Mouse (Mus musculus) frontal cortex, postnatal 36 days (tissue): ENCODE measurements at regions not wholly inside any gene's neighbourhood (a gene's known extent, or its start where the extent isn't known, plus 50 kb on each side); places are given as distances from the start of the nearest gene placed in this dataset.
"Not testable (repeated sequence)": the region's sequence is repeated elsewhere in the genome, so short reads cannot be mapped to it uniquely, and the experiment has no call there.

Source experiments
- DNase-seq, 2 experiments: peaks; one replicate each; pipeline ENCODE4 v3.0.0; 2022; ENCODE audit warnings: low spot score in 2 of 2

DNA sequence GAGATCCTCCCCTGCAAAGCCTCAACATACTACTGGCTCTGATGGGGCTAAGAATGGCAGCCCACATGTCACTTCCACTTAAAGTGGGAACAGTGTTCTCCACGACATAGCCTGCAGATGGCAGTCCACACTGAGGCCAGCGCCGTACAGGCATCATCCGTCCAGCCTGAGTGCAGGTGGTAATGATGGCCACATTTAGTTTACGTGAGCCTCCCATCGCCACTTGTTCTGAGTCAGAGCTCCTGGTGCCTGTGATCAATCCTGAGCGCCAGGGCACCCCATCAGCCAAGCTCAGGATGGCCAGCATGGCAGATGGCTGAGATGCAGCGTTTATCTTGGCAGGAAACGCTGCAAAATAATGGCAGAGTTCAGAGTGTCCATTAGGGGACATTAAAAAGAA is 159.6 kb downstream of the Adgrd1 start:
- DNase-seq, result no peak

DNA sequence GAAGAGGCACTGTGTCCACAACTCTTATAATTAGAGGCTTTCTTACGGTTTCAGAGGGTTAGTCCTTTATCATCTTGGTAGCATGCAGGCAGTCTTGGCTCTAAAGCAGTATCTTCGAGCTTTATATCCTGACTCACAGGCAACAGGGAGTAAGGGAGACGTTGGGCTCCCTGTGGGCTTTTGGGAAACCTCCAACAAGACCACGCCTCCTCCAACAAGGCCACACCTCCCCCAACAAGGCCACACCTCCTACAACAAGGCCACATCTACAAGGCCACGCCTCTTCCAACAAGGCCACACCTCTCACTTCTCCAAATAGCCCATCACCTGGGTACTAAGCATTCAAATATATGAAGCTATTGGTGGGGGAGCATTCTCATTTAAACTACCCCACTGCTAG is 160.7 kb downstream of the Adgrd1 start:
- no peak for DNase-seq

DNA sequence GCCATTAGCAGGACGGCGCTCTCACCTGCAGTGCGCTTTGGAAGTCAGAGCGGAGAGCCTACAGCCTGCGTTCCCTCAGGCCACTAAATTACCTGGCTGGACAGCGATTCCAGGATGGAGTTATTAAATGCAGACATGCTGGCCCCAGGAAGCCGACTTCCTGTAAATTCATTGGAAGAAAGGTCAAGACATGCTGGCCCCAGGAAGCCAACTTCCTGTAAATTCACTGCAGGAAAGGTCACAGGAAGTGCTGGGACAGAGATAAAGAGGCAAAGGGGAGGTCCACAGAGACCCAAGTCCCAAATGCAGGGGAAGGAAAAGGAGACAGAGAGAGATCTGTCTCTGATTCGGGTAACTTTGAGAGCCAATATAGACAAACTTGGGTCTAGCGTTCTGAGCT is 164.1 kb downstream of the Adgrd1 start:
- no peak for DNase-seq

DNA sequence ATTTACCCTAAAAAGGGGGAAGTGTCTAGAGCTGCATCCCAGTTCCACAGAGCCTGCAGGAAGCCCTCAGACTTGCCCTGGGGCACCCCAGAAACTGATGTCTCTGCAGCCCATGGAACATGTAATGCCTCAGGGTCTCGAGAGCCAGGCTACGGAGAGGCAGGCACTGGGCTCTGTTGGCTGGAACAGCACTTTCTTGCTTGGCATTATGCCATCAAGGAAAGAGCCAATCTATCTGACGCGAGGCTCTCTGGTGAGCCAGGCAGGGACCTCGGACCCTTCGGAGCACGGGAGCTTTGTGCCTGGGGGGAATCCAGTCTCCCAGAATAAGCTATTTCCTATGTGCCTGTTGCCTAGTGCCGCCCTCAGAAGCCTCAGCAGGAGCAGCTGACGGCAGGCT is 166.6 kb downstream of the Adgrd1 start:
- peak in 1 of 2 experiments; percentile 22 for DNase-seq

DNA sequence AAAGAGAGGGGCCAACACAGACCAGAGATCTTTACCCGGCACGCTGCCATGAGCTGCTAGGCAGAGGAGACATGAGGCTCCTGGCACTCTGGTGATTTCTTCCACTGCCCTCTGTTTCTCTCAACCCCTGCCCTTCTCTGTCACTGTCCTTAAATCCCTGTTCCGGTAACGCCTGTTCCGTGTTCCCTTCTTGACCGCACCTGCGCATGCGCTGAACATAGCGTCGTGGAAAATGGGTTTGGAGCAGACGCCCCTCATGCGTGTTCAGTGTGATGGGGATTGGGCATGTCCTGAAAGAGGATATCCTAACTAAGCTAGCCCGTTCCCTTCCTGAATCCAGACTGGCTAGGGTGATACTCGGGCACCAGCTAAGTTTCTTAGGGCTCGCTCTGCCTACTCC is 167.8 kb downstream of the Adgrd1 start:
- DNase-seq, result no peak

DNA sequence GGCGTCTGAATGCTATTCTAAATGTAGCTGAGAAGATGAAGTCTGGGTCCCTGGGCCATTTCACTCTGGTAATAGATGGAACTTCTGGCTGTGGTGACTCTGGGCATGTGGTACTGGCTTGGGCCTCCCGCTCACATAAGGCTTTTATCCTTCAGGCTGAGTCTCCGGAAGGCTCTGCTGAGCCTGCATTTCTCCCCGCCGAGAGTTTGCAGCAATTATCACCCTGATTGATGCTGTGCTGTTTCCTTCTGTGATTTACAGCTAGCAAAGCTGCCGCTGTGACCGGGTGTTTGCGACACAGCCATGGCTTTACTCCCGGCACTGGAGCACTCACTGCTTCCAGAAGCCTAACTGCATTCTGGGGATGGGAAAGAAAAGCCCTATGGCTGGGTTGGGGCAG is 171.9 kb downstream of the Adgrd1 start:
- DNase-seq, result peak in 1 of 2 experiments; percentile 12

DNA sequence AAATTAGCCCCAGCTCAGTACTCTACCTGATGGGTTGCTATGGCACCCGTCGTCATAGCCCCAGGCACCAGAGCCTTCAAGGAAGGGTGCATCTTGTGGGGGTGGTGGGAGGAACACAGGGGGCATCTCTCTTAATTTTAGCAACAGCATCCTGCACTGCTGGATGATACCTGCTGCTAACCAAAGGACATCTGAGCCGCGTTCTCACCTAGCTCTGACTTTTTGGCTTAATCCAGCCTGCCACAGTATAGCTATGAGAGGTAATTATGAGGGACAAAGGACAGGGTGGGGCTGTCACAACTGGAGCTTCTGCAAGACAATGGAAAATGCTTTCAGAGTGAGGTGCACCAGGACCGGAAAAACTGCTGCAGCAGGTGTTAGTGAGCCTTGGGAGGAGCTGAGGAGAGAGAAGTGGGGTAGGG is 173.5 kb downstream of the Adgrd1 start:
- no peak for DNase-seq

DNA sequence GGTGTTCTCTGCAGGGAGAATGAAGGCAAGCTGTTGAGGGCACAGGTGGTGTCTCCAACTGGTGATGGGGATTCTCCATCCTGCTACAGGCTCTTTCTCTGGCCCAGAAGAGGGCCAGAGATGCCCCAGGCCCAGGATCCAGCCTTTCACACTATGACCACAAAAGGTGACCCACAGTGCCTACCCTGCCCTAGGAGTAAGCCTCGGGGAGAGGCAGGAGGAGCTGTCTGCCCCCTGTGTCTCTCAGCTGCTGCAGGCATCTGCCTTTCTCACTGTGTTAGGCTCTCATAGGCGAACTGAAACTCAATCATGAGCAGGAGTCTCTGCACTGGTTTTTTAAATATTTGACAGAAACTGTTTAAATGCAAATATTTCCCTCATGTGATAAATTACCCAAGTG is 184.9 kb downstream of the Adgrd1 start:
- no peak for DNase-seq

DNA sequence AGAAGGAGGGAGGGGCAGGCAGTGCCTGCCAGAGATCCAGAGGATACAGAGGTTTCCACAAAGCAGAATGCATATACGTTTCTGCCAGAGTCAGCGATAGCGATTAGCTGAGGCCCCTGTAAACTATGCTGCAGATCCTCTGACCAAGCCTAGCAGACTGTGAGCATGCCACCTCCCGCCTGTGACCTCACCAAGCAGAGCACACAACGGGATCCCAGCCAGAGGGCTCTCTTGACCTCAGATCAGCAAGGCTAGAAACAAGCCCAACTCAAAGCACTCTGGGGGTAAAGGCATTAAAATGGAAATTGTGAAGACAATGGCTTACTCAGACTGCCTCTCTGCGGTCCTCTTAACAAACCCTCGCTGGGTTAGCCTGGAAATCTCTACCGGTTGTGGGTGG is 185.6 kb downstream of the Adgrd1 start:
- DNase-seq, result no peak

DNA sequence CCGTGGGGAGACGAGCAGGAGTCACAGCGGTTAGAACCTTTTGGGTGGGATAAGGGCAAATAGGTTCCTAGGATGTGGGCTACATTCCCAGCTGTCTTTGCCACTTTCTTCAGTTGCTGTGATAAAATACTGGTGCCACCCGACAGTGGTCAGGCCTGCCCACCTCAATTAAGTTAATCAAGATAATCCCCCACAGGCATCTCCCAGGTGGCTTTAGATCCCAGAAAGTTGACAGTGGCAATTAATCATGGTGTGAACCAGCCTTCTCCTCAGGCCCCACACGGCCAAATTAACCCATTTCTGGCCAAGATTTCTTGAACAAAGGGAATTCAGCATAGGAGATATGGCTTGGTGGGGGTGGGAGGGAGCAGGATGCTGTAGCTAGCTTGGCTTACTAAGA is 186.3 kb downstream of the Adgrd1 start:
- DNase-seq, result no peak

DNA sequence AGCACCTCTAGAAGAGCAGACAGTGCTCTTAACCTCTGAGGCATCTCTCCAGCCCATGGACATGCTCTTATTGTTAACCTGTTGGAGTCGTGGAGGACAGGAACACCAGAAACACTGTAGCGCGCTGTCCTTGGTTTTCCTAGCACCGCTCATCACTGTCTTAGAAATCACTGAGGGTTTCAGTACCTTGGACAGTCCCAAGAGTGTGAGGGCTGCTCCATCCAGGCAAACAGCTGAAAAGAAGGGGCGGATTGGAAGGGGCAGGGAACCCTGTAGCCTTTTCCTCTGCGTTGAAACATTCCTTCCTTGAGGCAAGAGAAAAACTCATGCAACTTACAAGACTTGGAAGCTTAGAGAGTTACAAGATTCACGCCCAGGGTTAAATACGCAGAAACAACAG is 190.9 kb downstream of the Adgrd1 start:
- no peak for DNase-seq

DNA sequence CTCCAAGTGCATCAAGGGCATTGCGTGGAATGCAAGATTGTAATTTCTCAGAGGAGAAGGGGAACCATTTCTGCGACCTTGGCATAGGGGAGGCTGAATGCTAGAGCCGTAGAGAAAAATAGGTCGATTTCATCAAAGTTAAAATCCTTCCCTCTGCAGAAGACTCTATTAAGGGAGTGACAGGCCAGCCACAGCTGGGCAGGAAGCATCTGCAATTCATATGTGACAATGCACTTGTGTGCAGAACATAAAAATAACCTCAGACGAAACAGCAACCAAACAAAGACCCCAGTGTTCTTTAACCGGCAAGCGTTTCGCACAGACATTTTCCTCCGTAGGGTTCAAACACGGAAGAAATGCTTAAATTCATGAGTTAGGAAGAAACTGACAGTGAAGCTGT is 196.3 kb downstream of the Adgrd1 start:
- DNase-seq, result not testable (repeated sequence)

DNA sequence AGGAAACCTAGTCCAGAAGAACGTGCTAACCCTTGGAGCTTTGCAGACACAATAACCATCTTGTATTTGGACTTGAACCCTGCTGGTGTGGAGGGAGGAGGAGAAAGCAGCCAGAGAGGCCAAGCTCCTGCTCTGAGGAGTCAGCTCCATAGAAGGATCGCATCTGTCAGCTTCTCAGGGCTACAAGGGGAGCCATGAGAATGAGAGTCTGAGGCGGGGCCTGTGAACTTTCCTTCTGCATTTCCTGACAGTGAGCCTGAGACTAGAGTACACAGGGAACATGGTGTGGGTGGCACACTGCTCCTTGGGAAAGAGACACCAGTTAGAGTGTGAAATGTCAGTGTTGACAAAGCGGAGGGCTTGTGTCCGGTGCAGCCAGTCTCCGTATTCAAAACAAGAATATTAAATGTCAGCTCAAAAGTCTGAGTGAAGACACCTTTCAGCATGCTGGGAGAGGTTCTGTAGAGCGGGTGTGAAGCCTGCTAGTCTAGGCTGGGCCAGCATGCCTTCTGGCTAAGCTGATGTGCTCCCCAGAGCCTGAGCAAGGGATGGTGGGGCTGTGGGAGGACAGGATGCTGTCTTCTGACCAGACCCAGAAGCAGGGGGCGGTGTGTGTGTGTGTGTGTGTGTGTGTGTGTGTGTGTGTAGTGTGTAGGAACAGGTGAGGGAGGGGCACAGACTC is 198.5 kb downstream of the Adgrd1 start:
- peak; percentile 27 to 30 for DNase-seq

DNA sequence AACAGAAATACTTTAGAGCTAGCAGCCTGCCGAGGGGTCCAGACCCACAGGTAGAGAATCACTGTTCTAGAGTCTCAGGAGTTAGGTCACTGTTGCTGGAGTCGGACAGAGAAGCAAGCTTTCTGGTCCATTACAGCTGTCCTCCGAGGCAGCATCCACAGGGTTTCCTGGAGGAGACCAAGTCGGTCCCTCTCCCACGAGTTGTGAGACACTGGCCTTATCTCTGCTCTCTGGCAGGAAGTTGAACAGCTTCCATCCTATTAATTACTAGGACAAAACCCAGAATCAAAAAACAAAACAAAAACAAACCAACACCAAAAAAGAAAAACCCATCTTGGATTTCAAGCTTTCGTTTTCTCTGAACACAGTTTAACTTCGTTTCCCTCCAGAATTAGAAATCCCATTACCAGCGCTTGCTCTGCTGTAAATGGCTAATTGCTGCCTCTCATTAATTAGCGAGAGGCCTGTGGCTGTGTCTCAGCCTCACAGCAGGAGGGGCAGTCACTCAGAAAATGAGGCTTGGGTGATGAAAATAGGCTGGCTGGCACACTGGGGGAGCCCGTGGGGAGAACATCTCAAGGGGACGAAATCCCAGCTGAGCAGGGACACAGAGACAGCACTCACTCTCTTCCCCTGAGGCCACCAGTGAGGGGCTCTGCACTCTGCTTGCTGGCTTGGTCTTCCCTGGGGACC is 201.3 kb downstream of the Adgrd1 start:
- DNase-seq, result peak in 1 of 2 experiments; percentile 34

DNA sequence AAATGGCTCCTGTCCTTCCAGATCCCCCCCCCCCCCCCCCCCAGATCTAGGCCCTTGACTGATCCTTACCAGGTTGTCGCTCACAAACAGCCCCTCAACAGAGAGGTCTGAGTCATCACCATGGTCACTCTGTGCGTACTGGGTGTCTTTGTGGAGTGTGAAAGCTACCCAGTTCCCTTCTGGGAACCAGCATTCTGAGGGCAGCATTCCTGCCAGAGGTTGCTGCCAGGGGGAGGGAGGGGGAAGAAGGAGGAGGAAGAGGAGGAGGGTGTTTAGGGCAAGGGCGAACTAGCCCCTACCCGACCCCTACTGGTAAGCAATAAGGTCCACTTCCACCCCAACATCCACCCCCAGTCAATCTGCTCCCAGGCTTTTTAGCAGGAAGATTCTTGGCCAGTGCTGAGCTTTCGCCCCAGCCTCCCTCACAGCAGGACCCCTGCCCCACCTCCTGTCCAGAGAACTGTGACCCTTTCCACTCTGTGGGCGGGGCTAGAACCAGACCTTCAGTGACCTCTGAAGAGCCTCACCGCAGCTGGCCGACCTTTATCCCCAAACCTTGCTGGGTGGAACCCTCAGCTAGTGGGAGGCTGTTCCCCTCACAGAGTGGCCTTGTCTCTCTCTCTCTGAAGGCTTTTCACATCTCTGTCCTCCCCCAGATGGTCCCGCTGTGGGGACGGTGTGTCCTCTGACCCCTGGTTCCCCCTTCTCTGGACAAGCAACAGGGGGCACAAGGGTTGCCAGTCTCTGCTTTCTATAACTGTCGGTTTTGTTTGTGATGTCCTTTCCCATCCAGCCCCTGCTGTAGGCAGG is 202.2 kb upstream of the Sfswap start:
- DNase-seq, result no peak

DNA sequence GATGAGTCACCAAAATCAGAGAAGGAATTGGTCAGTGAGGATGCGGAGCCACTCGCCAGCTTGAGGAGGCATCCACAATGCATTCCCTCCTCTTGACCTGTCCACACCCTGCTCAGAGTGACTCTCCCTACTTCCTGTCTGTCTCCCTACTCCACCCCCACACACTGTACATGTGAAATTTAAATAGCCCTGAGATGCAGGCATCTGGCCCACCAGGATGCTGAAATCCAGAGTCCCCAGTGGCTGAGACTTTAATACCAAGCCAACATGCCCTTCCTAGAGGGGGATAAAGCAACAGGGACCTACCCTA is 201.6 kb upstream of the Sfswap start:
- peak in 1 of 2 experiments; percentile 11 for DNase-seq

DNA sequence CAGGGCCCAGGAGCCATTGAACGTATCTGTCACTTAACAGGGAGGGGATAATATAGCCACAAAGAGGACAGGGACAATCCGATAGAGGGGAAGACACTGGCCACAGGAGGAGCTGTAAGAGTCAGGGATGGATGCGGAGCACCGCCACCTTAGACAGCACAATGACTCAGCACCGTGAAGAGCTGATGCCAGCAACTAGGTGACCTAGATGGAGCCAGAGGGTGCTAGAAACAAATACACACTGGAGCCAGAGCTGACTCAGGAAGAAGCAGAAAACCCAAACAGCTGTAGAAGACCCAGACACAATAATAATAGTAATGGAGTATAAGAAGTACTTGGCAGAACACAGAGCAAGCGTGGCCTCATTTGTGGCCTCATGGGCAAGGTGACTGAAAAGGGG is 200.6 kb upstream of the Sfswap start:
- no peak for DNase-seq

DNA sequence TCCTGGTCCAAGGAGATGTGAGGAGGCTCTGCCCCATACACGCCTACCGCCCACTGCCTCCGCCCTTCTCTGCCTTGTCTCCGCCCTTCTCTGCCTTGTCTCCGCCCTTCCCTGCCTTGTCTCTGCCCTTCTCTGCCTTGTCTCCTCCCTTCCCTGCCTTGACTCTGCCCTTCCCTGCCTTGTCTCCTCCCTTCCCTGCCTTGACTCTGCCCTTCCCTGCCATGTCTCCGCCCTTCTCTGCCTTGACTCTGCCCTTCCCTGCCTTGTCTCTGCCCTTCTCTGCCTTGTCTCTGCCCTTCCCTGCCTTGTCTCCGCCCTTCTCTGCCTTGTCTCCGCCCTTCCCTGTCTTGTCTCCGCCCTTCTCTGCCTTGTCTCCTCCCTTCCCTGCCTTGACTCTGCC is 185.4 kb upstream of the Sfswap start:
- no peak for DNase-seq

DNA sequence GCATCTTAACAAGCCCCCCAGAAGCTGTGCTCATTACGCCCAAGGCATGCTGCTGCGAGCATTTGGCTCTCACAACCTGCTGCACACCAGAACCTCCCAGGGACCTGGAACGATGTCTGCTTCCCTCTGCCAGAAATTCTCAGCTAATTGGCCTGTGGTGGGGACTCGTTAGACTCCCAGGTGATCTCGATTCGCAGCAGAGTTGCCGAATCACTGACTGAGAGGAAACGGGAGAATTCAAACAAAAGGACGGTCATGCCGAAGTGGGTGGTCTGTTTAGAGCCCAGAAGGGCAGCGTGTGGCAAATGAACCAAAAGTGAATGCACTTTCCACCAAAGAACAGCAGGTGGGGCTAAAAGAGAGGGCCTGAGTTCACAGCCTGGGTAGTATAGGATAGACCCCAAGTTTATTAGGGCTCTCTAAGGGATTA is 169.9 kb upstream of the Sfswap start:
- no peak for DNase-seq

DNA sequence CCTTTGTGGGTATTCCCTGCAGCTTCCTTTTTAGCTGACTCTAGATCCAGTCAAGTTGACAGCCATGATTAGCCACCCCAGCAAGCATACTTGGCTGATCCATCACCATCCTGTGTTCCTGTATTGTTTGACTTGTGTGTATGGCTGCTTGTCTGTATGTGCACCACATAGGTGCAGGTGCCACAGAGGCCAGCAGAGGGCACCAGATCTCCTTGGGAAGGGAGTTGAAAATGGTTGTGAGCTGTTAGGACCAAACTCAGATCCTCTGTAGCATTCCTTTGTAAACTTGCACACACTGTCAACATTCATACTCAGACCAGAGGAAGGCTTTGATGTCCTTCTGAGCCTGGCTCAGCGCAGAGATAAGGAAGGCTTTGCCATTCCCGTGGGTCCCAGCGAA is 169.0 kb upstream of the Sfswap start:
- no peak for DNase-seq

DNA sequence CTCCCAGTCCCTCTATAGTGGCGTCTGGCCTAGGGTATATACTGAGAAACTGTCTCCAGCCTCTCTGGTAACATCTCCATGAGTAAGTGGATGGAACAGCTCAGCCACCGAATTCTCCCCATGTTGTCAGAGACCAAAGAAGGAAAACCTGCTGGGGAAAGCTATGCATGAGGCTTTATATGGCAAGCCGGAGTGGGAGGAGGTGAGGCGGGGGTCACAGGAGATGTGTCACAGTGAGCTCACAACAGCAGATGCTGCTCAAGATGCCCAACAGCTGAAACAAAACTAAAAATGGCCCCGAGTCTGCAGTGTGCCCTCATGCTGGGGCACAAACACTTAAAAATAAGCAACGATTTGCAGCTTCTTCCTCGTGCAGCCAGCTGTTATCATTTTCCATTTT is 162.5 kb upstream of the Sfswap start:
- peak; percentile 35 to 62 for DNase-seq

DNA sequence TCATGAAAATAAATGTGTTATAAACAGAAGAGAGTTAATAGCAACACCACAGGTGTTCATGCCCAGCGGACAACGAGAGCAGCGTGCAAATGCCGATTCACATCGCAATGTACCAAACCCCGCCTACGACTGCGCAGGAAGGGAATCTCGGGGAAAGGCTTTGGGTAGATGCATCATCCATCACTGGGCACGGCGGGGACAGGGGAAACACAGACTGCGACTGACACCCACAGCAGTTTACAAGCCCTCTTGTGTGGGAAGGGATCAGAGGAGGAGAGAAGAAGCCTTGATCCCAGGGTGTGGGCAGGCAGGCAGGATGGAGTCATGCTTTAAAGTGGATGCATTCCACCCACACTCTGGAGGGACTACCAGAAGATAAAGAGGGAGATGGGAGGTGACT is 157.0 kb upstream of the Sfswap start:
- DNase-seq, result peak; percentile 45 to 64

DNA sequence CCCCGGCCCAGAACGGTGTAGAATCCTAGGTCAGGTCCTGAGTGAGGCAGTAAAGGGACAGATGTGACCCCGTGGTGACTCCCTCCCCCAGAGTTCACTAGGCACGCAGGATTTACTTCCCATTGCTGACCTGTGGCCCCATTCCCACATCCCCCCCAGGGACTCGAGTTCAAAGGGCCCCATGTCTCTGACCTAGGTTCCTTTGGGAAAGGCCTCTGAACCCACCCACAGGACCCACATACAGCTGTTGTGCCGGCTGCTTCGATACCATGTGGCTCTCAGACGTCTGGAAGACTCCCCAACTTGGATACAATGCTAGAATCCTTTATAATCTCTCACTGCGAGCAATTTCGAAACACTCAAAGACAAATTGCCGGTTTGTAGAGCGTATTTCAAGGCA is 151.0 kb upstream of the Sfswap start:
- no peak for DNase-seq
